Mouse (Mus musculus) thymus, postnatal 10 days (tissue): ENCODE measurements around the gene Xpnpep3.

Experiments
- DNase-seq, 2 experiments: peaks; one replicate each; pipeline ENCODE4 v3.0.0; 2021; ENCODE audit warnings: low spot score in 2 of 2

The Xpnpep3 gene

DNA sequence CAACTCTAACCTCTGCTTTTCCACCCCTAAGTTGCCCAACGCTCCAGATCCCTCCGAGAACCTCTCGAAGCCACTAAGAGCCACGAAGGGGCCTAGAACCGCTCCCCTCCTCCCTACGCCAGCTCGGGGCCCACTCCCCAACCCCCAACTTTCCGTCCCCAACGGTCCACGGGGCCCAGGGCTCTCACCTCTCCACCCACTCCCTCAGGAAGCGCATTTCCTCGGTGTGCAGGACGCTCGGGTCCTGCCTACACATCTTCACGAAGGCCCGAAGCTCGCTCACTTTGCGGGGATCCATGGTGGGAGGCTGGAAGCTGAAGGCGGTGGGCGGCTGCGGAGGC lies 671 bp upstream of the Xpnpep3 start:
- DNase-seq, result no peak

GRCm38 (mm10) chr15:81405008-81405407 lies 5.1 kb downstream of the Xpnpep3 start:
- DNase-seq, result no peak

DNA sequence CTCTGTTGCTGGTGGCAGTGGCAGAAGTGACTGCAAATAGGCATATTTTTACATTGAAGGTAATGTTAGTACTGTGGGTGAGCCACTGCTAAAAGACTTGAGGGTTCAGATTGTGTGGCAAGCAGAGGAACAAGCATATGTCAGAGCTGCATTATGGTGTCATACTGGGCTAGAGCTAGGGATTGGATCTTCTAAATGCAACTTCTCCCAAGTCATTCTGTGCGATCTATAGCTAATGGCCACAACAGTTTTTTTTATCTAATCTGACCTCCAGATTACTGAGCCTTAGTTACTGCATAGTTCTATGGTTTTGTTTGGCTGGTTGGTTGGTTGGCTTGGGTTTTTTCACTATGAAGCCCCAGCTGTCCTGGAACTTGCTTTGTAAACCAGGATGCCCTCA lies 8.3 kb downstream of the Xpnpep3 start, which contains the start of gene Dnajb7:
TSS of gene Dnajb7 (minus strand) at position 101 of the 400 bp plus-strand sequence.
- DNase-seq, result no peak

DNA sequence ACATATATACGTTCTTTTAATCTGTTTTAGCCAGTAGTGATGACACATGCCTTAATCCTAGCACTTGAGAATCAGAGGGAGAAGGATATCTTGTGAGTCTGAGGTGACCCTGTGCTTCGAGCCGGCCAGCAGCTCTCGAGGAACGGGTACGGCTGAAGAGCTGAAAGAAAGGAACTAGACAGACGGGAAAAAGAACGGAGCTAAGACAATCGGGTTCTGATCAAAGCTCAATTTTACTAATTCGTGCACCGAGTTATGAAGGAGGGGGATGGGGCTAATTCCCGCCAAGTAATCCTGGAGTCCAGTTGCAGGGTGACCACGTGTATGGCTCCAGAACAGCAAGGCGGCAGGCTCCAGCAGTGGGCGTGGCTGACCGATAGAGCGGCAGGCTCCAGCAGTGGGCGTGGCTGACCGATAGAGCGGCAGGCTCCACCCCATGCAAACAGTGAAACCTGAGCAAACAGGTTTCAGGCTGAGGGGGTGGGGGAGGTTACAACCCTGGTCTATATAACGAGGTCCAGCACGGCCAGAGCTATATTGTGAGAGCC lies 16.9 kb downstream of the Xpnpep3 start:
- peak; percentile 8 to 15 for DNase-seq

GRCm38 (mm10) chr15:81418065-81418464 lies 18.1 kb downstream of the Xpnpep3 start:
- DNase-seq, result no peak

DNA sequence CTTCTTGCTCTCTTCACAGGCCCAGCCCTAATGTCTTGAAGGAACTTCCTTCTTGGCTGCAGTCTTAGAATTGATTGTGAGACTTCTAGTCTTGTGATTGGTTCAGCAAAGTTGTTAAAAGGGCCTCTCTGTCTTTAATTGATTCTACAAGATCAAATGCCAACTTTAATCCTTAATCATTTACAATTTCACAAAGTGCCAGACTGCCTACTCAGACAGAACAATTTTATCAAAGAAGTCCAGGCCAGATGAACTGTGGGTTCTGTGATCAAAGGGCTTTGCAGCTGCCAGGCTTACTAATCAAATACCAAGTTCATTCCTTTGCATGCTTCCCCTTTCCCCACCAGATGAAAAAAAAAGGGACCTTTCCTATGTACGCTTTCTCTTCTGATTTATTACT lies 21.5 kb downstream of the Xpnpep3 start:
- DNase-seq, result no peak

- DNase-seq, result no peak
These were observed 22.3 kb downstream of the Xpnpep3 start for GRCm38 (mm10) chr15:81422156-81422681.

DNA sequence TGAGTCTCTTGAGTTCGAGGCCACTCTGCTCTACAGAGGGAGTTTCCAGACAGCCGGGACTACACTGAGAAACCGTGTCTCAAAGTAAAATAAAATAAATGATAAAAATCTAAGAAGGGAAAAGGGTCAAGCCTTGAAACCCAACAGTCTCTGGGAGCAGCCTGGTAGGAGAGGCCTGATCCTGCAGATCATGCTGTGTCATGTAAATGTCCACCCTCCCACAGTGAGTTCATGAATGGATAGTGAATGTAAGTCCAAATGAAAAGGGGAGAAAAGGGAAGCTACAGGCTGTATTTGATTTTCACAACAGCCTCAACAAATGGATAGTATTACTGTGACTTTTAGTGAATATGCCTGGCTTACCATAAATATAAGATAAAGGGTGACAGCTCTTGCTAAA lies 25.4 kb downstream of the Xpnpep3 start:
- DNase-seq, result no peak

GRCm38 (mm10) chr15:81427947-81428346 lies 28.0 kb downstream of the Xpnpep3 start:
- DNase-seq, result no peak

GRCm38 (mm10) chr15:81431195-81431594 lies 31.3 kb downstream of the Xpnpep3 start:
- no peak for DNase-seq

- DNase-seq, result no peak
These were observed 38.4 kb downstream of the Xpnpep3 start for GRCm38 (mm10) chr15:81438345-81438744.

DNA sequence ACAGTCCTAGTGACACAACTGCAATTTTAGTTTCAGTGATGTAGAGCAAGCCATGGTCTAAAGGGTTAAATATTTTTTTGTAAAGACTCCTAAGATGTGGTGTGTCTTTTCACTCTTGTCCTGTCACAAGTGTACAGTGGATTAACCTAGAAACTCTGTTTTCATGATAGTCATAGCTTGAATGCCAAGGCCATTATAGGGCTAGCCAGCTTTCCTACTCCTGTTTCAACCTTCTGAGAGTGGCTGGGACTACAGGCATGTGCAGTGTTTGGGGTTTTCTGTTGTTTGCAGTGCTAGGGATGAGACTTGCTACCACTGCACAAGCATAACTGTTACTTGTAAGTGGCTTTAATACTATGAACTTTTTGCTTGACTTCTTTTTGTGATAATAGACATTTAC lies 39.3 kb downstream of the Xpnpep3 start:
- DNase-seq, result no peak

GRCm38 (mm10) chr15:81448463-81448862 lies 48.5 kb downstream of the Xpnpep3 start:
- DNase-seq, result peak; percentile 20 to 76

- no peak for DNase-seq
These were observed 61.6 kb downstream of the Xpnpep3 start for GRCm38 (mm10) chr15:81461523-81461922.

DNA sequence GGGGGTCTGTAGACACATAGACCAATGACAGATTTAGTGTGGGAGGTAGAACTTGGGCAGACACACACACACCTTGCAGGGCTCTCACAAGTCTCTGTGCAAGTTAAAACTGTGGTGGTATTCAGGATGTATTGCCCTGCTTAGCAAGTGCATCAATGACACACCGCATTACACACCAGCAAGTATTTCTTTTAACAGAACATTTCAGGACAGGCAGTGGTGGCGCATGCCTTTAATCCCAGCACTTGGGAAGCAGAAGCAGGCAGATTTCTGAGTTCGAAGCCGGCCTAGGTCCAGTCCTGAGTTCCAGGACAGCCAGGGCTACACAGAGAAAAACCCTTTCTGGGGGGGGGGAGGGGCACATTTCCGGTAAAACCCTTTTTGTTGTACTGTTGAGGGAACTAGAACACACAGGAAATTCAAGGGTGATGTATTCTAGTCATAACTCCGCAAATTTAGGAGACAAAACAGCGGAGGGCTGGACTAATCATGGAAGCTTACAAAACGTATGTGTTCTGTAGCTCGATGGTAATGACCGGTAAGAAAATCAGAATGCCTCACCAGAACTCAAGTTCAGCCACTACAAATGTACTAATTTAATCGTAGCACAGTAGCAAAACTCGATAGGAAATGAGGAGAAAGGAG lies 65.2 kb downstream of the Xpnpep3 start:
- no peak for DNase-seq

DNA sequence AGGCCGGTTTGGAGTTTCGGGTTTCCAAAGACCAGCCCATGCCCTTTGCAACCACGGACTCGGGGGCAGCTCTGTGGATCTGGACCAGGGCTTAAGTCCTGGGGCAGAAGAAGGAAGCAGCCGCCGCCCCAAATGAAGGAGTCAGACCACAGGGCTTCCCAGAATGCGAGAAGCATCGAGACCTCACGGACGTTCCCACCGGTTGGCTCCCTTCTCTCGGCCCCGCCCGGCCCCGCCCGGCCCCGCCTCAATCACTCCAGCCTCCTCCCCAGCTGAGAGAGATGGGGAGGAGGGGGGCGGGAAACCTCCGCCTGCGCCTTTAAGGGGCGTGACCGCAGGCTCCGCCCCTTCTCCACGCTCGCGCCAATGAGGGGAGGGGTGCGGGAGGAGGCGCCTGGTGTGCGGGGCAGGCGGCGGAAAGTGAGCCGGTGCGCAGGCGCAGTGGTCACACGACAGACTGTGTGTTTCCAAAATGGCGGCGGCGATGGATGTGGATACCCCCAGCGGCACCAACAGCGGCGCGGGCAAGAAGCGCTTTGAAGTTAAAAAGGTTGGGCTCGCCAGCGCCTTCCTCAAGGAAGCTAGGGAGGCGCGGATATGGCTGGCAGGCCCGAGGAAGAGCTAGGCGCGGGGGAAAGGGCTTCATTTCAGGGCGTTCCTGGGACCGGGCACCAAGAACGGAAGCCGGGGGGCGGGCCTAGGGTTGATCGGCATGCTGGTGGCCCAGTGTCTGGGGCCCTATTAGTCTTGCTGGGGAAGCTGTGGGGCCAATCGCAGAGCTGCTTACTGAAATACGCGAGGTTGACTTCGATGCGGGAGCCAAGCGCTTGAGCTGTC lies 66.2 kb downstream of the Xpnpep3 start, which contains the start of gene Rbx1:
TSS of gene Rbx1 (plus strand) at position 396 of the 837 bp plus-strand sequence.
- peak; percentile 99 for DNase-seq

- DNase-seq, result no peak
These were observed 66.8 kb downstream of the Xpnpep3 start for GRCm38 (mm10) chr15:81466738-81467113.

DNA sequence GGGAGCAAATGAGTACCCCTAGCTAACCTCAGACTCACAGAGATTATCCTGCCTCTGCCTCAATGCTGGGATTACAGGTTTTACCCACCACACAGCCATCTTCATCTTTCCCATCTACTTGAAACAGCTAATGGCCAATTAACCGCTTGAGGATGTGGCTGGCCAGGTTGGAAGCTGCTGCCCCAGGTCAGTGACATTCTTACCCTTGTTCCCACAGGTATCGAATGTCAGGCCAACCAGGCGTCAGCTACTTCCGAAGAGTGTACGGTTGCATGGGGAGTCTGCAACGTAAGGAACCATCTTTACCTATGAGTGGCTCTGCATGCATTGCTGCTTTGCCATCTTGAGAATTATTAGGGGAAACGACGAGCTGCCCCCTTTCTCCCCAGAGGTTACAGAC lies 70.8 kb downstream of the Xpnpep3 start:
- no peak for DNase-seq

DNA sequence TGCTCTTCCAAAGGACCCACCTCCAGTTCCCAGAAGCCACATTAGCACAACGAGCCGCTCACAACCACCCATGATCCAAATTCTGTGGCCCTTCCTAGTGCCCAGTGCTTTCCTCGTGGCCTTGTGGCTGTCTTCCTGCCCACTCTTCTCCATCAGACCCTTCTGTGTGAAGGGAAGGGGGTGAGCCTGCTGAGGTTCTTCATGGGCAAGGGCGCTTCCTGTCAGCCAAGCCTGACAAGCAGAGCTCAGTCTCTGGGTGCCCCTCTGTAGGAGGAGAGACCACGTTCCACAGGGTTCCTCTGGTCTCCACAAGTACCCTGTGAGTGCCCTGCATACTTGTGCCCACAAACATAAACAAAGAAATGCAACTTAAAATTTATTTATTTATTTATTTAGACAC lies 72.3 kb downstream of the Xpnpep3 start:
- DNase-seq, result no peak

DNA sequence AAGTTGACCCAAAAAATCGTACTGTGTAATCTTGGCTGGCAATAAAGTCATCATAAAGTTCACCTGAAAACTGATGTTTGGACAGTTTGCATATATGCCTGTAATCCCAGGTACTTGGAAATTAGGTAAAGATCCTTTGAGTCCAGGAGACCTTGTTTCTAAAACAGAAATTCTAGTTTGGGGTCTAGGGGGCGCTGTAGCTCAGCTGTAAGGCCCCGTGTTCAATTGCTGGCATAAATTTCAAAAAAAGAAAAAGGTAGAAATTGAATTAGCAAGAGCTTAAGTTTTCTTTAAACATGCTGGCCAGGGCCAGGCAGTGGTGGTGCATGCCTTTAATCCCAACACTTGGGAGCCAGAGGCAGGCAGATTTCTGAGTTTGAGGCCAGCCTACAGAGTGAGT lies 75.7 kb downstream of the Xpnpep3 start:
- peak in 1 of 2 experiments; percentile 52 for DNase-seq

- DNase-seq, result no peak
These were observed 76.7 kb downstream of the Xpnpep3 start for GRCm38 (mm10) chr15:81476597-81476996.

DNA sequence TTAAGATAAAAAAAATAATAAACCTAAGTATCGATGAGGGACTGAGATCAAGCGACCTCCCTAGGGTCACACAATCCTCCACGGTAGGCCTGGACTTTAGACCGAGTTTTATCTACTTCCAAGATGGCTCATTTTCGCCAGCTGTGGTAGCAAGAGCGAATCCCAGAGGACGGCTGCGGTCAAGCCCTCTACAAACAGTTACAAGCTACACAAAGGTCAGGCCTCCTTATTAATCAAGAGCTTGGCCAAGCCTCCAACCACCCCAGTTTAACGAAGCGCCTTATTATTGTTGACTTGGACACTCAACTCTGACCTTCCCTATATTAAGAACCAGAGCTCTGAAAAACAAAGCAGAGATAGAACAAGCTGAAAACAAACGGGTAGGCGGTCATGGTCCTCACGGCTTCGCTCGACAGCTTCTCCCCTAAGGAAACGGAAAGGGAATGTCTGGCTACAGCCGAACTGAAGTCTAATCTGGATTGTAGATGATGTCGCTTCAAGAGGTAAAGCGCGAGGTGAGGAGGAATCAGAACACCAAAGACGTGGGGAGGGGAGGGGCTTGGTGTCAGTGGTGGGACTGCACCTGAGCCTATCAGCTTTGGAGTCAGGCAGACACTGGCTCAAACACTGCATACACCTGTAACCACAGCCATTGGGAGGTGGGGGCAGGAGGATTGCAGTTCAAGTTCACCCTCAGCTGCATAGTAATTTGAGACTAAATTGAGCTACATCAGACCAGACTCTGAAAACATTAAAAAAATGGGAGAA lies 79.7 kb downstream of the Xpnpep3 start:
- DNase-seq, result no peak
